Comparison of ENCODE assay signal across 9 mouse cellular contexts in genomic region chr4:96680233-96680632, GRCm38 (mm10). TPM values are rescaled to one million over a fixed set of nuclear protein-coding genes. Genes with fewer than 3 reads are reported as not detected.
DNase-seq lines count a peak whose midpoint lies in the region; ATAC-seq and TF ChIP-seq lines count a peak whose summit lies in the region.
"Had no signal": no experiment of that assay in that cellular context is flagged by ENCODE, and none has a peak within 500 bp of the region (broad histone marks: within the 10 kb centered on the region; RNA-seq: fewer than 3 reads in every experiment).

No protein-coding gene starts in this region.

- no peak for TF ChIP-seq POLR2A in brain, embryonic 14.5 days (IDR thresholded peaks at IDR 0.05; ENCODE audit: borderline replicate concordance, extremely low read depth, insufficient read depth, insufficient read length, poor library complexity, severe bottlenecking)

- no peaks in the 10 kb centered on the region for H3K27me3 ChIP-seq in heart, embryonic 11.5 days (ENCODE audit: control insufficient read depth, insufficient read depth, low read length)
- H3K27me3 ChIP-seq in hindbrain, embryonic 12.5 days: no peaks in the 10 kb centered on the region
- H3K27me3 ChIP-seq: lung, embryonic 15.5 days had no signal

- TF ChIP-seq CTCF in brain, embryonic 14.5 days (IDR thresholded peaks at IDR 0.05; ENCODE audit: borderline replicate concordance, extremely low read depth, insufficient read depth, insufficient read length): peak; percentile 24; the same call in 1 of the 2 replicates

- ATAC-seq in heart, embryonic 11.5 days (replicated peaks; ENCODE audit: insufficient number of reproducible peaks, low FRiP score, low TSS enrichment): no peak
- ATAC-seq in hindbrain, embryonic 12.5 days (ENCODE audit: low FRiP score): no peak

- no peak overlapping the region for H3K4me2 ChIP-seq in heart, embryonic 11.5 days
- H3K4me2 ChIP-seq in hindbrain, embryonic 12.5 days (replicated peaks): no peak overlapping the region
- H3K4me2 ChIP-seq: lung, embryonic 15.5 days had no signal

- WGBS in heart, embryonic 11.5 days (ENCODE audit: insufficient replicate concordance): 20% methylated on average over 1 of the region's 1 CpGs
- WGBS in hindbrain, embryonic 12.5 days: 17% methylated on average over 1 of the region's 1 CpGs

- H3K36me3 ChIP-seq in heart, embryonic 11.5 days (ENCODE audit: control insufficient read depth, insufficient read depth, low read length): no peaks in the 10 kb centered on the region
- no peaks in the 10 kb centered on the region for H3K36me3 ChIP-seq in hindbrain, embryonic 12.5 days
- H3K36me3 ChIP-seq: lung, embryonic 15.5 days had no signal

- H3K9ac ChIP-seq in heart, embryonic 11.5 days (ENCODE audit: low read depth, low read length): no peak overlapping the region
- H3K9ac ChIP-seq in hindbrain, embryonic 12.5 days: no peak overlapping the region
- H3K9ac ChIP-seq: lung, embryonic 15.5 days had no signal

- no peak overlapping the region for H3K4me3 ChIP-seq in heart, embryonic 11.5 days (ENCODE audit: low read depth, low read length)
- no peak overlapping the region for H3K4me3 ChIP-seq in hindbrain, embryonic 12.5 days
- H3K4me3 ChIP-seq: lung, embryonic 15.5 days had no signal

- no peak overlapping the region for H3K27ac ChIP-seq in heart, embryonic 11.5 days (ENCODE audit: low read depth, low read length)
- no peak overlapping the region for H3K27ac ChIP-seq in hindbrain, embryonic 12.5 days
- H3K27ac ChIP-seq: lung, embryonic 15.5 days had no signal

- no peaks in the 10 kb centered on the region for H3K9me3 ChIP-seq in heart, embryonic 11.5 days (replicated peaks; ENCODE audit: control insufficient read depth, low read length)
- H3K9me3 ChIP-seq in hindbrain, embryonic 12.5 days (replicated peaks): no peaks in the 10 kb centered on the region
- H3K9me3 ChIP-seq: lung, embryonic 15.5 days had no signal

- H3K4me1 ChIP-seq in heart, embryonic 11.5 days (ENCODE audit: control insufficient read depth, insufficient read depth, low read length): no peaks in the 10 kb centered on the region
- H3K4me1 ChIP-seq in hindbrain, embryonic 12.5 days: no peaks in the 10 kb centered on the region
- H3K4me1 ChIP-seq: lung, embryonic 15.5 days had no signal

- peak; percentile 35 for DNase-seq in heart, postnatal 4 days
- peak; percentile 5 for DNase-seq in R1 (ENCODE audit: low read depth, low spot score)
- peak; percentile 45 for DNase-seq in brain, embryonic 14.5 days (ENCODE audit: low read depth)
- peak; percentile 47 to 60 for DNase-seq in left cerebral cortex, adult 18-20 months (ENCODE audit: low spot score in 2 of 2)
- no peak for DNase-seq in thymus, postnatal 4 days

RNA-seq across cellular contexts. Expression of gene Cyp2j5, which starts 16.3 kb away (rescaled TPM):
- not detected for total RNA-seq in heart, postnatal 4 days (2021)
- polyA plus RNA-seq in heart, embryonic 11.5 days (2014; fragmentation: Nextera tagmentation; extraction: Ambion mirVana): not detected in 2 replicates
- polyA plus RNA-seq in brain, embryonic 14.5 days (2012; rRNA removed): not detected in 2 replicates
- not detected for total RNA-seq in left cerebral cortex, adult 18-20 months (2021)
- not detected in 2 replicates for polyA plus RNA-seq in hindbrain, embryonic 12.5 days (2016; fragmentation: Nextera tagmentation; extraction: Ambion mirVana)
- polyA plus RNA-seq: heart, embryonic 14.5 days; lung, embryonic 15.5 days had no signal
